Mouse (Mus musculus) heart, embryonic 11.5 days (tissue): ENCODE measurements at regions not wholly inside any gene's neighbourhood (a gene's known extent, or its start where the extent isn't known, plus 50 kb on each side); places are given as distances from the start of the nearest gene placed in this dataset.
A peak's percentile ranks its signal among the peaks of the same experiment; 100 is the strongest.

Source experiments
- ATAC-seq: fragments of 200-750 bp; cut with Nextera tagmentation; replicated peaks from 2 replicates; pipeline ENCODE4 v1.8.0; 2017; ENCODE audit warnings: moderate library complexity; ENCODE audit not compliant: insufficient number of reproducible peaks, low FRiP score, low TSS enrichment
- H3K27ac ChIP-seq: fragments of 300-500 bp; sonication (generic); 2 replicates; pipeline ENCODE4 v1.5.1; 2014; ENCODE audit warnings: mild to moderate bottlenecking, low read depth, low read length
- H3K27me3 ChIP-seq: fragments of 300-500 bp; sonication (generic); 2 replicates; pipeline ENCODE4 v1.6.1; 2014; ENCODE audit warnings: mild to moderate bottlenecking, low read length, mixed read lengths; ENCODE audit not compliant: control insufficient read depth, insufficient read depth
- H3K36me3 ChIP-seq: fragments of 300-500 bp; sonication (generic); 2 replicates; pipeline ENCODE4 v1.6.1; 2014; ENCODE audit warnings: mild to moderate bottlenecking, low read length, moderate library complexity, mixed read lengths; ENCODE audit not compliant: control insufficient read depth, insufficient read depth
- H3K4me1 ChIP-seq: fragments of 300-500 bp; sonication (generic); 2 replicates; pipeline ENCODE4 v1.6.1; 2014; ENCODE audit warnings: low read length; ENCODE audit not compliant: control insufficient read depth, insufficient read depth
- H3K4me2 ChIP-seq: fragments of 300-500 bp; sonication (generic); 2 replicates; pipeline ENCODE4 v1.6.1; 2014; ENCODE audit warnings: mild to moderate bottlenecking, moderate library complexity
- H3K4me3 ChIP-seq: fragments of 300-500 bp; sonication (generic); 2 replicates; pipeline ENCODE4 v1.5.1; 2014; ENCODE audit warnings: low read depth, low read length
- H3K9ac ChIP-seq: fragments of 300-500 bp; sonication (generic); 2 replicates; pipeline ENCODE4 v1.6.1; 2014; ENCODE audit warnings: mild to moderate bottlenecking, low read depth, low read length, moderate library complexity
- H3K9me3 ChIP-seq: fragments of 300-500 bp; sonication (generic); replicated peaks from 2 replicates; pipeline ENCODE4 v1.6.1; 2016; ENCODE audit warnings: low read length; ENCODE audit not compliant: control insufficient read depth
- WGBS: fragments of 180-500 bp; shearing (Covaris S2); extraction: QIAGEN DNeasy Blood & Tissue Kit; methylation state at CpG from one replicate; pipeline ENCODE4 v1.1.7; 2014; ENCODE audit not compliant: insufficient replicate concordance; 5-methylcytosine and 5-hydroxymethylcytosine counted together

DNA sequence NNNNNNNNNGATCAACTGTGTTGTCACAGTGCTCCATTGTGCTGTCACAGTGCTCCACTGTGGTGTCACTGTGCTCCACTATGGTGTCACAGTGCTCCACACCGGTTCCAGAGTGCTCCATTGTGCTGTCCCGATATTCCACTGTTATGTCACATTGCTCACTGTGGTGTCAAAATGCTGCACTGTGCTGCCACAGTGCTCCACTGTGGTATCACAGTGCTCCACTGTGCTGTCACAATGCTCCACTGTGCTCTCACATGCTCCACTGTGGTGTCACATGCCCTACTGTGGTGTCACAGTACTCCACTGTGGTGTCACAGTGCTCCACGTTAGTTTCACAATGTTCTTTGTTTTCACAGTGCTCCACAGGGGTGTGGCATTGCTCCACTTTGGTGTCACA is 359.3 kb upstream of the Olfr161 start:
- H3K9me3 ChIP-seq, result peaks cover 51% of the 10 kb centered on the region
- 60% methylated on average over 3 of the region's 3 CpGs for WGBS
- no peak overlapping the region for H3K9ac ChIP-seq

DNA sequence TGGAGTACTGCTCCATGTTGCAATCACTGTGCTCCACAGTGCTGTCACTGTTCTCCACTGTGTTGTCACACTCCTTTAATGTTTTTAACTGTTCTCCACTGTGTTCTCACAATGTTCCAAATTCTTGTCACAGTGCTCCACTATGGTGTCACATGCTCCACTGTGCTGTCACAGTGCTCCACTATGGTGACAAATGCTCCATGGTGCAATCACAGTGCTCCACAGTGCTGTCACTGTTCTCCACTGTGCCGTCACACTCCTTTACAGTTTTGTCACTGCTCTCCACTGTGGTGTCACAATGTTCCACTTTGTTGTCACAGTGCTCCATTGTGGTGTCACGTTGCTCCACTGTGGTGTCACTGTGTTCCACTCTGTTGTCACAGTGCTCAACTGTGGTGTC is 358.2 kb upstream of the Olfr161 start:
- Histone ChIP-seq H3K27me3 (no peaks in the 10 kb centered on the region), H3K4me3 (no peak overlapping the region), H3K36me3 (peaks cover 12% of the 10 kb centered on the region), H3K27ac (no peak overlapping the region), H3K9me3 (peaks cover 57% of the 10 kb centered on the region), H3K4me1 (no peaks in the 10 kb centered on the region), H3K9ac (no peak overlapping the region), H3K4me2 (no peak overlapping the region)
- 51% methylated on average over 2 of the region's 2 CpGs for WGBS
- ATAC-seq, result 0 out of 2 replicates have a peak, but pooled peaks have one; percentile 31

More for the DNA sequence above, 359.3 kb upstream of the Olfr161 start:
- Histone ChIP-seq H3K27me3 (no peaks in the 10 kb centered on the region), H3K27ac (no peak overlapping the region), H3K4me3 (no peak overlapping the region), H3K36me3 (peaks cover 12% of the 10 kb centered on the region), H3K4me2 (no peak overlapping the region), H3K4me1 (no peaks in the 10 kb centered on the region)
- ATAC-seq, result peak; percentile 61

DNA sequence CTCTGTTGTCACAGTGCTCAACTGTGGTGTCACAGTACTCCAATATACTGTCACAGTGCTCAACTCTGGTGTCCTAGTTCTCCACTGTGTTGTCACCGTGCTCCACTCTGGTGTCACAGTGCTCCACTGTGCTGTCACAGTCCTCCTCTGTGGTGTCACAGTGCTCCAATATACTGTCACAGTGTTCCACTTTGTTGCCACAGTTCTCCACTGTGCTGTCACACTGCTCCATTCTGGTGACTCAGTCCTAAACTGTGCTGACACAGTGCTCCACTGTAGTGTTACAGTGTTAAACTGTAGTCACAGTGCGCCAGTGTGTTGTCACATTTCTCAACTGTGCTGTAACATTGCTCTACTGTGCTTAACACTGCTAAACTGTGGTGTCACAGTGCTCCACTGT is 356.8 kb upstream of the Olfr161 start:
- 41% methylated on average over 2 of the region's 2 CpGs for WGBS
- peak; percentile 43 for ATAC-seq
- no peak overlapping the region for H3K27ac ChIP-seq

DNA sequence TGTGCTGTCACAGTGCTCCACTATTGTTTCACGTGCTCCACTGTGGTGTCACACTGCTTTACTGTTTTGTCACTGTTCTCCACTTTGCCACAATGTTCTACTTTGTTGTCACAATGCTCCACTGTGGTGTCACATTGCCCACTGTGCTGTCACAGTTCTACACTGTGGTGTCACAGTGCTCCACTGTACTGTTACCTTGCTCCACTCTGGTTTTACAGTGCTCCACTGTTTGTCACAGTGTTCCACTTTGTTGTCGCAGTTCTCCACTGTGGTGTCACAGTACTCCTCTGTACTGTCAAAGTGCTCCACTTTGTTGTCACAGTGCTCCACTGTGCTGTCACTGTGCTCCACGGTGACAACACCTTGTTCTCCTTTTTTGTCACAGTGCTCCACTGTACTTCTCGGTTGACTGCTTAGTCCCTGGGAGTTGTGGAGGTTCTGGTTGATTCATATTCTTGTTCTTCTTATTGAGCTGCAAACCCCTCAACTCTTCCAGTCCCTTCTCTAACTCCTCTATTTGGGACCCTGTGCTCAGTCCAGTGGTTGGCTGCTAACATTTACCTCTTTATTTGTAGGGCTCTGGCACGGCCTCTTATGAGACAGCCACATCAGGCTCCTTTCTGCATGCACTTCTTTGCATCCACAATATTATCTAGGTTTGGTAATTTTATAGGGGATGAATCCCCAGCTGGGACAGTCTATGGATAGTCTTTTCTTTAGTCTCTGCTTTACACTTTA is 349.7 kb upstream of the Olfr161 start:
- no peak overlapping the region for H3K4me2 ChIP-seq
- no peaks in the 10 kb centered on the region for H3K4me1 ChIP-seq
- H3K9me3 ChIP-seq, result peaks cover 52% of the 10 kb centered on the region
- H3K4me3 ChIP-seq, result no peak overlapping the region
- no peak overlapping the region for H3K9ac ChIP-seq
- H3K27ac ChIP-seq, result no peak overlapping the region
- WGBS, result 59% methylated on average over 5 of the region's 5 CpGs
- peak; percentile 7; the same call in 1 of the 2 replicates for ATAC-seq
- H3K36me3 ChIP-seq, result peaks cover 4% of the 10 kb centered on the region; the same call in 1 of the 2 replicates
- H3K27me3 ChIP-seq, result no peaks in the 10 kb centered on the region

More for the DNA sequence above, 356.8 kb upstream of the Olfr161 start:
- no peak overlapping the region for H3K9ac ChIP-seq
- no peaks in the 10 kb centered on the region for H3K4me1 ChIP-seq
- H3K27me3 ChIP-seq, result no peaks in the 10 kb centered on the region
- no peak overlapping the region for H3K4me3 ChIP-seq
- H3K9me3 ChIP-seq, result peaks cover 68% of the 10 kb centered on the region
- peaks cover 12% of the 10 kb centered on the region for H3K36me3 ChIP-seq
- H3K4me2 ChIP-seq, result no peak overlapping the region

DNA sequence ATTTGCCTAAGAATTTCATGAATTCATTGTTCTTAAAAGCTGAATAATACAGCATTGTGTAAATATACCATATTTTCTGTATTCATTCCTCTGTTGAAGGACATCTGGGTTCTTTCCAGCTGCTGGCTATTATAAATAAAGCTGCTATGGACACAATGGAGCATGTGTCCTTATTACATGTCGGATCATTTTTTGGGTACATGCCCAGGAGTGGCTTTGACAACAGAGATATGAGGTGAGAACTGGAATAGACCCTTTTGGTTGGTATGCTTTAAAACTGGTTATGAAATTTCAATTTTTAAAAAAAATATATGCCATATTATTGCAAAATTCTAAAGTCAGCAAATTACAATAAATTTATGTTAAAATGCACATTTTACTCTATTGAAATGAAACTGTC is 348.9 kb upstream of the Olfr161 start:
- no peak for ATAC-seq
- Histone ChIP-seq H3K4me3 (no peak overlapping the region), H3K4me2 (no peak overlapping the region), H3K9me3 (peaks cover 48% of the 10 kb centered on the region), H3K36me3 (peaks cover 4% of the 10 kb centered on the region; the same call in 1 of the 2 replicates), H3K27ac (no peak overlapping the region), H3K27me3 (no peaks in the 10 kb centered on the region), H3K4me1 (no peaks in the 10 kb centered on the region), H3K9ac (no peak overlapping the region)
- 53% methylated on average over 1 of the region's 1 CpGs for WGBS

DNA sequence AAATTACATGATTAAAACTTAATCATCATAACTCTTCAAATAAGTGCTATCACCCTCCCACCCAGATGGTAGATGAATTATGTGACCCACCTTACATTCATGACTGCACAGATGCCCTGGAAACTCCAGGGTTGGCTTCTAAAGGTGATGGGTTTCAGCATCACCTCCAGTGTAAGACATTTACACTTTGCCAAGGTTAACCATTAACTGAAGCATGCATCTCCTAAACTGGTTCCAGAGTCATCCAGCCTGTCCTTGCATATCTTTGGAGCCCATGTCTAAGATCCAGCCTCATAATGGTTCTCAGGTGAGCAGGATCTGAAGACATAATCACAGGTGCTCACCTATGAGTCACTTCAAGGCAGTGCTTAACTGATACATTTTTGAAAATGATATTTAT is 344.4 kb upstream of the Olfr161 start:
- Histone ChIP-seq H3K27ac (no peak overlapping the region), H3K9me3 (peaks cover 13% of the 10 kb centered on the region), H3K4me3 (no peak overlapping the region), H3K9ac (no peak overlapping the region), H3K36me3 (no peaks in the 10 kb centered on the region), H3K4me1 (no peaks in the 10 kb centered on the region), H3K27me3 (no peaks in the 10 kb centered on the region), H3K4me2 (no peak overlapping the region)
- ATAC-seq, result no peak; the same call in 1 of the 2 replicates

DNA sequence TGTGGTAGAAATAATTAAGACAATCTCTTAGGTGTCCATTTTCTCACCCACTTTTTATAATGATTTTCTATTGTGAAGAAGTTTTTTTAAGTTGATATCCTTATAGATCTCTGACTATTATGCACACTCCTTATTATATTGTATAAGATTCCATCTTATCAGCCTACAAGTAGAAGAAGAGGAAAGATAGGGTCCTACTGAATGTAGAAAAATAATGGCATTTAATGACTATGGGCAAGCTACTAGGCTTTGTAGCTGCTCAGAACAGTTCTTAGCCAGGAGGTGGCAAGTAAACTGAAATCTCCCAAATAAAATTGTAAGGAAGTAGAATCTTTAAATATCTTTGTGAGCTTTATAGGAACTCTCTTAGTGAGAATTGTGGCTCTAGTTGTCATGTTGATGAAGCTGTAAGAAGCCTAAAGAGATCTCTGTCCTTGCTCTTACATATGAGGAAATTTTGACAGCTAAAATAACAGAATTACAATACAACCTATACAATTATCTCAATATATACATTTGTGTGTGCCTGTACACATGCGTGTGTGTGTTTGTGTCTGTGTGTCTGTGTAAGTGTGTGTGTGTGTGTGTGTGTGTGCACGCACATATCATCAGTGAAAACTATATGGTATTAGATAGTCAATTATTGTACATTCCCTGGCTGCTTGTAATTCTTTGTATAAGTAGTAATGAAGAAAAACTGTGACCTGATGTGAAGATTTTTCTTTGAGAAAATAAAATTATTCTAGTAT is 343.7 kb upstream of the Olfr161 start:
- Histone ChIP-seq H3K4me1 (no peaks in the 10 kb centered on the region), H3K36me3 (no peaks in the 10 kb centered on the region), H3K4me3 (no peak overlapping the region), H3K27ac (no peak overlapping the region), H3K4me2 (no peak overlapping the region), H3K9ac (no peak overlapping the region), H3K27me3 (no peaks in the 10 kb centered on the region), H3K9me3 (peaks cover 7% of the 10 kb centered on the region)
- ATAC-seq, result no peak
- 42% methylated on average over 2 of the region's 2 CpGs for WGBS

DNA sequence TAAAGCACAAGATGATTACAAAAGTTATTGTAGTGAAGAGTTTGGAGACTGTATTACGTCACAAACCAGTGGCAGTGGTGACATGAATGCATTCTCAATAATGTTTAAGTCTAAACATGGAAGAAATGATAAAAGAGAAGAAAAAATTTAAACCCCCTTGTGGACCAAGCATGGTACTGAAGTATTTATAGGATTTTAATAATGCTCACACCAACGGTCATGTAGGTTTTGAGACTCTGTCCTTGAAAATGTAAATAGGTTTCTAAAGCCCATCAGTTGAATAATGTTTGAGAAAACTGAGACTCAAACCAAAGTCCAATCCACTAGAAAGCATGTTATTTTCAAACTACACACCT is 343.1 kb upstream of the Olfr161 start:
- H3K9me3 ChIP-seq, result peaks cover 7% of the 10 kb centered on the region
- H3K4me2 ChIP-seq, result no peak overlapping the region
- no peak for ATAC-seq
- H3K4me1 ChIP-seq, result no peaks in the 10 kb centered on the region
- H3K27me3 ChIP-seq, result no peaks in the 10 kb centered on the region
- WGBS, result 47% methylated on average over 2 of the region's 2 CpGs
- no peaks in the 10 kb centered on the region for H3K36me3 ChIP-seq
- no peak overlapping the region for H3K27ac ChIP-seq
- no peak overlapping the region for H3K4me3 ChIP-seq
- no peak overlapping the region for H3K9ac ChIP-seq
